Mouse (Mus musculus): ENCODE measurements around the gene Map3k19.

Map3k19 gene

DNA sequence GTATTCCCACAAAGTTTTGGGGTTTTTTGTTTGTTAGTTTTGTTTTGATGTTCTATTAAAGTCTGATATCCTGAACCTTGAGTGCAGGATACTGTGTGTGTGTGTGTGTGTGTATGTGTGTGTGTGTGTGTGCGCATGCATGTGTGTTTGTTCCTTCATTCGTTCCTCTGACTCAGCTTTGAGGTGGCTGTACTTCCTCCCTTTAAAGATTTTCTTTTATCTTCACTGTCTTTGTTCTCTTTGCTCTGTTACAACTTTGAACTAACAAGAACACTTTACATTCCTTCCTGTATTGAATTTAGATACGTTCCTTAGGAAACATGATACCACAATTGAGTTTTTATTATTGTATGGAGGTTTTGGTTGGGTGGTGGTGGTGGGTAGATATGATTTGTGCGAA lies 58.5 kb downstream of the Map3k19 start:
- DNase-seq = no peak

DNA sequence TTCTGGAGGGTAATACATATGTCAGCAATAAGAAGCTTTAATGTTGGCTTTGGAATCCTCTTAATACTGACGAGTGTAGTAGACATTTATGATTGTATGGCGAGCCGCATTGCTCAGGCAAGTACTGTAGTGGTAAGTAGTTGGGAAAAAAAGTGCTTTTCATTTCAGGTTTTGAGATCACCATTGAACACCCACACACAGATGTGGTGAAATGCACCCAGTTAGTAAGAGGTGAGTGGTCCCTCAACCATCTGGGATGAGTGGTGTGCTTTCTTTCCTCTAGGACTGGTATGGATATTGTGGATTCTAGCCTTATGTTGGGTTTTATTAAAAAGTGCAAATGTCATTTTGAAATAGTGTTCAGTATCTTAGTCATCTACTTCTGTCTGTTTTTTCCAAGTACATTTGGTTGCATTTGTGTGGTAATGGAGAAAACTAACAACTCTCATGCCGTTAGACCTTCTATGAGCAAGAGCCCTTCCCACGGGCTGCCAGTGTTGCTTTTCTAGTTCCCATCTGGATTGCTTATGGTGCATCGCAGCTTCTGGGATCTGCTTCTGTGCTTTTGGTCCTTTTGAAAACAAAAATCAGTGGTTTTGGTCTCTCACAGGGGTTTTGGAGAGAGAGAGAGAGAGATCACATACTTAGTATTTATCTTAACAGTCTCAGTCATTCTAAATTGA lies 59.6 kb downstream of the Map3k19 start:
- no peak for DNase-seq

DNA sequence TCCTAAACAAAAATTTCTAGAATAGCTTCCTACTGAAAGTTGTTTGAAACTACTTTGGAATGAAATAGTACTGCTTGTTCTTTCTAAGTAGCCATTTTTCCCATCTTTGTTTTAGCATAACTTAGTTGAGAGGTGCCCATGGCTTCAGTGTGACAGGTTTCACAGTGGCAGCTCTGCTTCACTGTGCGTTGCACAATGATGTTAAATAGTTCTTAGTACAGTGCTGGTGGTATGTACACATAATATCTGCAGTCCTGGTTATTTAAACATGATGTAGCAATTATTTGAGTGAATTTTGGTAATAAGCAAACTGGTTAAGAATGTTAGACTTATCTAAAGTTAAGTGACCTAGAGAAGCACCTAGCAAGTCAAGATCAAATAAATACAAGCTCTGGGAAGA lies 61.4 kb downstream of the Map3k19 start:
- no peak for DNase-seq

DNA sequence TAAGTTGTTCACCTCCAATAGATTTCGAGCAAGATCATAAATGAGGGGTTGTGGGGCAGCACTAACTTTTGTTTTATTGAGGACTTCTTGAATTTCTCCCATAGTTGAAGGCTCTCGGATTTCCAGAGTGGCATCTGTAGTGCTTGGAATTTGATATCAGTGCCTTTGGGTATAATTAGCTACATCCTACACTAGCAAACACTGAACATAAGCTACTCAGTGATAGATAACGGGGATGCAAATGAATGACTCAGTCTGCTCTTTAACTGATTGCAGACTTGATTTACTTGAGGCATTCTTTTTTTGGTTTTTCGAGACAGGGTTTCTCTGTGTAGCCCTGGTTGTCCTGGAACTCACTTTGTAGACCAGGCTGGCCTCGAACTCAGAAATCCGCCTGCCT lies 65.9 kb downstream of the Map3k19 start:
- DNase-seq = no peak

DNA sequence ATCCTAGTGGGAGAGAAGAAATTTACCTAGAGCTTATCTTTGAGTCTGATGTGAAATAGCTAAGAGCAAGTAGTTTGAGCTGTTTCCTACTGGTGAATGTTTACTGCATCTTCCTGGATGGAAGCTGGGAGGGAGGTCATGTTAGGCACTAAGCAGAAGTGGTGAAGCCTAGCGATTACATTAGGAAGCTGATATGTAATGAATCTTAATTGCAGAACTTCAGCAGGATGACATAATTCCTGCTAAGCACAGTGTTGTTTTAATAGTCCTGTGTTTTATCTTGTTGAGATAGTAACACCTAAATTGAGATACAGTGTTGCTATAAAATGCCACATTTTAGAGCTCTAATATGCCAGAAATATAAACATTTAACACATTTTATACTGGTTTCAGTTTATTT lies 68.9 kb downstream of the Map3k19 start:
- no peak for DNase-seq

DNA sequence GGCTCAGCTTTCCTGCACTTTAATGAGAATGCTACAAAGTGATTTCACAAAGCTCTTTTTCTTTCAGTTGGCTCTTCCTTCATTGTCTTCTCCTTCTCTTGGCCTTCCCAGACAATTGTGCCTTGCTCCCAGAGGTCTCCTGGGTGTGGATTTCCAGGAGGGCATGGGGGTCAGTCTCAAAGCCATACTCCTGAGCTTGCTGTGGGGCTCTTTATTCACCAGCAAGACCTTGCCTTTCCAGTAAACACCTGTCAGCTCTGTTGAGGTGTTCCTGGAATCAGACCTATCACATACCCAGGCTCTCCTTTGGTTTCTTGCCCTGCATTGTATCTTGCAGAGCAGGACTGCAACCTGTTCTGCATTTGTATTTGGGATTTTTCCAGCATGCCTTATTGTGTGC lies 71.0 kb downstream of the Map3k19 start:
- no peak for DNase-seq

DNA sequence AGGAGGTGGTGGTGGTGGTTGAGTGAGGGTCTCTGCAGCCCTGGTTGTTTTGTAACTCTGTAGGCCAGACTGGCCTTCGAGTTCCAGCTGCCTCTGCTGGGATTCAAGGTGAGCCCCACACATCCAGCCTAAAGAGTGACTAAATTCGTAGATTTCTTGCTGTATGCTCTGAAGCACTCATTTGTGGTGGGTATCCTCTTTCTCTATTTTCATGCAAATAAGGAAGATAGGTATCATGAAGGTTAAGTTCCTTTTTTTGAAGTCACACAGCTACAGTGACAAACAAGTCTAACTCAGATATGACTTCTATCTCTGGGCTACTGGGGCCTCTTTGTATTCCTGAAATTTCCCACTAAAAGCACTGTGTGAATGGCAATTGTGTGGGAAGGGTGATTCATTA lies 74.0 kb downstream of the Map3k19 start:
- no peak for DNase-seq

DNA sequence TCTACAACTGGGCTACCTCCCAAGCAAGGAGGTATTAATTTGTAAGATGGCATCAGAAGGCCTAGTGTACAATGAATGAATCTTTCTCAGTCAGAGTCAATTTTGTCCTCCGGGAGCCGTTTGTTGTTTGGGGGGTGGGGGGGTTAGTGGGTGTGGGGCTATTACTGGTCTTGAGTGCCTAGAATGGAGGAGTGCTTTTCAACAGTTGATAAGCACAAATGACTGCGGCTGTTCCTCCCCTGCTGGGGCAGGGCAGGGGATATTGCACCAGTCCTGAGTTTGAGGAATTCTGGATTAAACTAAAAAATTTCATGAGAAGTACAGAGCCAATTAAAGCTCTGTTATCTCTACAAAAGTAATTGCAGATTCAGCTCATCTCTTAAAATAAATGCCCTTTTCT lies 74.7 kb downstream of the Map3k19 start:
- DNase-seq = no peak

DNA sequence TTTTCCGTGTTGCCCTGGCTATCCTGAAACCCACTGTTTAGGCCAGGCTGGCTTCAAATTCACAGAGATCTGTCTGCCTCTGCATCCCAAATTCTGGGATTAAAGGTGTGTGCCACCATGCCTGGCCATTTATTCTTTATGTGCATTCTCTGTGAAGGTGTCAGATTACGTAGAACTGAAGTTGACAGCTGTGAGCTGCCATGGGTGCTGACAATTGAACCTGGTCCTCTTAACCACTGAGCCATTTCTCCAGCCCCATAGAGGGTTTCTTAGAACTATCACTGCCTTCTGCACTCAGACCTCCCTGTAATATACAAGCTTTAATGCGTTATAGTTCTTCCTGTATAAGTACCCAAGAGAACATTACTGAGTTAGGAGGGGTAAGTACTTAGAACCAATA lies 76.2 kb downstream of the Map3k19 start:
- DNase-seq = no peak

DNA sequence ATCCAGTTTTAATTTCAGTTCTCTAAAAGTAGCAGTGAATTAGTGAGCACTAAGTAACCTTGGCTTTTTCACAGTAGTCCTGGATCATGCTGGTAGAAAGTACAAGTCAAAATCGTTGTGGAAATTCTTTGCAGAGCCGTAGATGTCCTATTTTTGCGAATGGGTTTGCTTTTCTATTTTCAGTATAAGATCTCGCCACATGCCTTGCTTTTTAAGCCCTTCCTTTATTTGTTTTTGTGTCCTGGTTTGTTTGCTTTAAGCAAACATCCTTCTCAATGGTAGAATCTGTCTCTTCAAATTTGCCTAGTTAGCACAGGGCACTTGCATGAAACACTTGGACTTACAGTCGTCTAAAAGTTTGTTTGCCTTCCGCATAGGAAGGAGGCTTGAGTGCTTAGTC lies 78.6 kb downstream of the Map3k19 start:
- DNase-seq = no peak

DNA sequence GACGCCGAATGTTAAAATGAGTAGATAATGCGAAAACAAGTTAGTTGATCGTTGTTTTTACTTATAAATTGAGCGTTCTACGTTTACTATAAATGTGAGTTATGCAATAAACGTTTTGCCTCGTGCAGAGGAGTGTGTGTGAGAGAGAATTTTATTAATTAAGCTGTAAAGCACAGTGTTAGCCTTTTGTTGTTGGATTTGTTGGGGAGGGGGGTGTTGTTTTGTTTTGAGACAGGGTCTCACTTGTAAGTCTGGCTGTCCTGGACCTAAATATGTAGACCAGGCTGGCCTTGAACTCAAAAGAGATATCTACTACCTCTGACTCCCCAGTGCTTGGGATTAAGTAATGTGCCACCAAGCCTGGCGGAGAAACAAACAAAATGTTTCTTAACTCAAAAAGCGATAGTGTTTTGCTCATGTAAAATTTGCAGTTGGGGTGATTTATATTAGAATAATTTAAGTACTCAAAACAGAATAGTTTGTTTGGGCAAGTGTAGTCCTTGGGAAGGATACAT lies 79.6 kb downstream of the Map3k19 start:
- no peak for DNase-seq

DNA sequence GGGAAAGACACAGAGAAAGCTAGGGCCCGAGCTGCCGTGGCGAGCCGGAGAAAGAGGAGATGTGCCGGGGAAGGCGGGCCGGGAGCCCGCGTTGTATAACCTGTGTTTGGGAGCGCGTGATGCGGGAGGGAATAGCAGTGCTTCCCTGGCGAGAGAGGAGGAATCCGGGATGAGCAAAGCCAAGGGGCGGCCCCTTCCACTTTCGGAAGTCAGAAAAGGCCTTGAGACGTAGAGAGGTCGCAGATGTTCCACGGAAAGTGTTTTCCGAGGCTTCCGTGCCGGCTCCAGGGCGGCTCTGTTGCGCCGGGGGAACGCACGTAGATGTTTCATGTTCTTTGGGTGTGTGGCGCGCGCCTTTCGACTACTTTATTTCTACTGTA lies 80.3 kb downstream of the Map3k19 start:
- no peak for DNase-seq

DNA sequence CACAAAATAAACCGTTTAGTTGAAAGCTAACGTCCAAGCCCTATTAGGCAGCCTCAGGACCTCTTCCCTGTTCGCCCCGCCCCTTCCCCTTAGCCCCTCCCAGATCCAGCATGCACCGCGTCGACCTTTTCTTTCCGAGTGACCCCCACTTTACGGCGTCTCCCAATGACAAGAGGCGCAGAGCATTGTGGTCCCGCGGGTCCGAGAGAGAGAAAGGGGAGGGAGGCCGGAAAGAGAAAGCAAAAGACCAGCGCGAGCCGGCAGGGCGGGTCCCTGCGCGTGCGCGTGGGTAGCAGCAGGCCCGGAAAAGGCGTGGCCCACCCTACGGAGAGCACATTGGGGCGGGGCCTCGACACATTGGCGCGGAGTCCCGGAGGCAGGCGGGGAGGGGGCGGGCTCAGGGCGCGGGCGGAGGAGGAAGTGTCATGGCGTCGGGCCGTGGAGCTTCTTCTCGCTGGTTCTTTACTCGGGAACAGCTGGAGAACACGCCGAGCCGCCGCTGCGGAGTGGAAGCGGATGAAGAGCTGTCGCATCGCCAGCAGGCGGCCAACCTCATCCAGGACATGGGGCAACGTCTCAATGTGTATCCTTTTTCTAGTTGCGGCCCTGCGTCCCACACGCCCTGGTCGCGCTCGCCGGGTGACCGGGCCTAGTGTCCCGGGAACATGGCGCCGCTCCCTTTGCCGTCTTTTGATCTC lies 80.9 kb downstream of the Map3k19 start, which contains the start of gene Ccnt2:
Ccnt2 (plus strand) TSS at position 362 of the 698 bp plus-strand sequence.
- peak; percentile 100 for DNase-seq

DNA sequence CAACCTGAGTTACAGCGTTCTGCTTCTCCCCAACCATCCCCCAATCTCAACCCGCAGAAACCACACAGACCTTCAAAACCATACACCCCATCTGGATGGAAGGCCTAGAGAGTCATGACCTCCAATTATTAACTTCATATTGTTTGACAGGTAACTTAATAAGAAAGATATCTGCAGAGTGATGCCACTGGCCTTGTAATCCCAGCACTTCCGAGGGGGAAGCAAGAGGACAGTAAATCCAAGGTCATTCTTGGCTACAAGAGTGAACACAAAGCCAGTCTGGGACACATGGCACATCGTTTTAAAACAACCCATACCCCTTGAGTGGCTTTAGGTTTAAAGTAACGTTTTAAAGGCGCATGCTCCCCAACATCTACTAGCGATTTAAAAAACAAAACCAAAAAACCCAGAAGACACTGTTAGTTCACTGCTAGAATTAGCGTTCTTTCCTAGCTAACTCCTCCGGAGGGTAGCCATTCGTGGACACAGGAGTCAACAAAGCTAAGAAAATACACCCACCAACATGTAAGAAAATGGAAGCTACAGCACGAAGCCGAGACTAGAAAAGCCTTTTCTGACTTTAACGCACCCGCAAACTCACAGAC lies 81.5 kb downstream of the Map3k19 start:
- no peak for DNase-seq

DNA sequence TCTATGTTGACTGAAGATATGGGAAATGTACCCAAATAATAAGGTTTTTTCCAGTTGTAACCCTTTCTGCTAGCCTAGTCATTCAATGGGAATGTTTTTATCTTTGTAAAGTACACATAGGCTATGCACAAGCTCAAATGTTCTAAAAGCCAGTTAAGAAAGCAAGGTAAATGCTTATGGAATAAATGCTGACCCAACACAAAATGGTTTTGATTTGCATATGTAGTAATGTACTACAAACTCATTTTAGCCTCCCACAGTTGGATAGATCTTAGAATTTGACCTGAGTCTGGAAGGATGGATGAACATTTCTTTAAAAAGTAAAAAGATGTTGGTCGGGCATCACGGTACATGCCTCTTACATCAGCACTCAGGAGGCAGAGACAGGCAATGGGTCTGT lies 88.1 kb downstream of the Map3k19 start:
- DNase-seq = no peak

DNA sequence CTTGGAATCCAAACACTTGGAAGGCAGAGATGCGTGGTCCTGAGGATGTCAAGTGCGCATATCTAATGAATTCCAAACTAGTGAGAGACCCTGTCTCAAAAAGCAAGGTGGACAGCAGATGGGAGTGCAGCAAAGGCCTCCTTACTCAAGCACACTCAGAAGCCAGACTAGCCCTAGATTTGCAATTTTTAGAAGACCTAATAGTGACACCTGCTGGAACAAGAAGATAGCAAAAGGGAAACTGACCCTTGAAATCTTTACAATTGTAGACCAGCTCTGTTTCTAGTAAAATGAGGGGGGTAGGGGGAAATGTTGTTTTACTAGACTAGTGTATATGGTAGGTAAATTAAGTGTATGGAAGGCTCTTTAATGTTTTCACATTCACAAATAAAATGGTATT lies 89.4 kb downstream of the Map3k19 start:
- no peak for DNase-seq
